In genomic region chr7:73391002-73391517, GRCm38 (mm10) we compare ENCODE assay signal across 8 mouse cellular contexts. TPM values are rescaled to one million over a fixed set of nuclear protein-coding genes. Genes with fewer than 3 reads are reported as not detected.
DNase-seq lines count a peak whose midpoint lies in the region; ATAC-seq and TF ChIP-seq lines count a peak whose summit lies in the region.

No protein-coding gene starts in this region.

- H3K27ac ChIP-seq in ES-E14 (ENCODE audit: insufficient read depth, low read depth, low read length, poor library complexity, severe bottlenecking): no peak overlapping the region
- peak overlapping the region; percentile 76 for H3K27ac ChIP-seq in forebrain, embryonic 16.5 days (ENCODE audit: low read length)
- peak overlapping the region; percentile 98 for H3K27ac ChIP-seq in lung, embryonic 14.5 days (ENCODE audit: low read depth)

- no peaks in the 10 kb centered on the region for H3K36me3 ChIP-seq in ES-E14 (ENCODE audit: control insufficient read depth, insufficient read depth, low read length, poor library complexity, severe bottlenecking)
- H3K36me3 ChIP-seq in forebrain, embryonic 16.5 days (ENCODE audit: control insufficient read depth, insufficient read depth): no peaks in the 10 kb centered on the region
- 0 out of 2 replicates have a peak, but pooled peaks cover 3% of the 10 kb centered on the region for H3K36me3 ChIP-seq in lung, embryonic 14.5 days (ENCODE audit: insufficient read depth)

- in situ Hi-C loops in ES-E14 (cut with MboI; ENCODE audit: low sequenced_read_pairs in 2 of 2, unreplicated experiment in 2 of 2): loop anchor here in 1 of 2 experiments (25.0 kb wide), 1 partner anchor 621 kb away; the partner anchor contains the start of gene St8sia2

- H3K4me1 ChIP-seq in ES-E14 (ENCODE audit: control insufficient read depth in 2 of 2, insufficient read depth in 2 of 2, low read length in 2 of 2, poor library complexity in 1 of 2): peaks cover 0 to 6% of the 10 kb centered on the region in 2 experiments; a peak in 2 of 4 replicates
- H3K4me1 ChIP-seq in forebrain, embryonic 16.5 days (replicated peaks; ENCODE audit: control insufficient read depth, insufficient read depth, low read length): peaks cover 57% of the 10 kb centered on the region
- H3K4me1 ChIP-seq in lung, embryonic 14.5 days (ENCODE audit: insufficient read depth): peaks cover 15% of the 10 kb centered on the region

- TF ChIP-seq CTCF in lung, embryonic 14.5 days (IDR thresholded peaks at IDR 0.05; ENCODE audit: low read depth): no peak

- under 1% methylated on average over 33 of the region's 42 CpGs for WGBS in forebrain, embryonic 16.5 days
- under 1% methylated on average over 42 of the region's 42 CpGs for WGBS in lung, embryonic 14.5 days

- peak overlapping the region; percentile 89 for H3K4me2 ChIP-seq in forebrain, embryonic 16.5 days (ENCODE audit: low read length)
- H3K4me2 ChIP-seq in lung, embryonic 14.5 days: peak overlapping the region; percentile 79

- peak overlapping the region; percentile 71 to 75 for H3K4me3 ChIP-seq in ES-E14 (ENCODE audit: insufficient read depth in 1 of 2, low read depth in 1 of 2, low read length in 2 of 2, poor library complexity in 1 of 2, severe bottlenecking in 1 of 2)
- H3K4me3 ChIP-seq in forebrain, embryonic 16.5 days (replicated peaks; ENCODE audit: low read length): peak overlapping the region; percentile 62
- peak overlapping the region; percentile 84 for H3K4me3 ChIP-seq in lung, embryonic 14.5 days (ENCODE audit: low read depth, low read length)

- H3K27me3 ChIP-seq in forebrain, embryonic 16.5 days (replicated peaks; ENCODE audit: control insufficient read depth, insufficient read depth, low read length): no peaks in the 10 kb centered on the region
- no peaks in the 10 kb centered on the region for H3K27me3 ChIP-seq in lung, embryonic 14.5 days (ENCODE audit: insufficient read depth, low read length)

- DNase-seq in ES-E14 (ENCODE audit: low read depth, low spot score): peak; percentile 51
- DNase-seq in cerebellum, adult 18-20 months: peak; percentile 77 to 87
- peak; percentile 94 to 95 for DNase-seq in heart, postnatal 10 days
- DNase-seq in kidney, postnatal 4 days: peak; percentile 94 to 95
- peak; percentile 96 for DNase-seq in lung, embryonic 14.5 days
- DNase-seq in ovary, postnatal 36 days (ENCODE audit: low spot score): peak; percentile 95
- DNase-seq in c-Kit-positive CD71-positive TER-119-positive erythroid progenitor cells, embryonic 14.5 days (ENCODE audit: low spot score): no peak

- ATAC-seq in forebrain, embryonic 16.5 days: peak; percentile 57
- peak; percentile 80 for ATAC-seq in lung, embryonic 14.5 days (ENCODE audit: insufficient read depth)

- no peaks in the 10 kb centered on the region for H3K9me3 ChIP-seq in ES-E14 (ENCODE audit: control insufficient read depth, insufficient read depth, low read depth, low read length)
- H3K9me3 ChIP-seq in forebrain, embryonic 16.5 days (ENCODE audit: control insufficient read depth, low read length): no peaks in the 10 kb centered on the region
- no peaks in the 10 kb centered on the region for H3K9me3 ChIP-seq in lung, embryonic 14.5 days (ENCODE audit: low read depth, low read length)

- intact Hi-C loops in heart, postnatal 10 days (cut with DNase I): no loop called here

- peak overlapping the region; percentile 39 for H3K9ac ChIP-seq in ES-E14 (ENCODE audit: insufficient read depth, low read depth, low read length, poor library complexity, severe bottlenecking)
- peak overlapping the region; percentile 72 for H3K9ac ChIP-seq in forebrain, embryonic 16.5 days (replicated peaks; ENCODE audit: low read depth, low read length)
- peak overlapping the region; percentile 94 for H3K9ac ChIP-seq in lung, embryonic 14.5 days

TF ChIP-seq in ES-E14, 5 proteins besides CTCF, POLR2A, EP300 and RAD21:
- TF ChIP-seq CHD2 (IDR thresholded peaks at IDR 0.05; ENCODE audit: low read depth, low read length) (no peak), ZC3H11A (IDR thresholded peaks at IDR 0.05; ENCODE audit: borderline replicate concordance, low read depth, low read length) (no peak), MAFK (IDR thresholded peaks at IDR 0.05; ENCODE audit: insufficient read depth, low read depth, low read length) (no peak)

RNA-seq across cellular contexts. Expression of gene Rgma, which starts 15.8 kb away (rescaled TPM):
- total RNA-seq in ES-E14 (2012; rRNA removed): 2.4 and 3.7 TPM in 2 replicates
- polyA plus RNA-seq in forebrain, embryonic 16.5 days (2015; fragmentation: Nextera tagmentation; extraction: Ambion mirVana): 22.2 and 23.1 TPM in 2 replicates
- 10 to 100 TPM; 40.6 to 50.4 TPM for total RNA-seq in heart, postnatal 10 days (2021)
- 19.0 and 22.8 TPM in 2 replicates for polyA plus RNA-seq in lung, embryonic 14.5 days (2014; fragmentation: Nextera tagmentation; extraction: Ambion mirVana)

Comparison
In these comparisons a context has a peak if more than half of its experiments do, and no peak if none do; other contexts are left out.
1. H3K9ac ChIP-seq: peak in every context shown above with its lines; median percentile 94 in lung, embryonic 14.5 days; 72 in forebrain, embryonic 16.5 days; 39 in ES-E14.